Mouse (Mus musculus) lung, adult 2 months (tissue): ENCODE results near the gene Tmem88b.
A peak's percentile ranks its signal among the peaks of the same experiment; 100 is the strongest.

Source experiments
- CTCF ChIP-seq: fragments of 200-500 bp; IDR thresholded peaks from 2 replicates; pipeline ENCODE4 v1.5.1; 2011; ENCODE audit warnings: mild to moderate bottlenecking, low read length, control low read depth; ENCODE audit not compliant: insufficient read depth
- POLR2A ChIP-seq: fragments of 200-500 bp; IDR thresholded peaks from 2 replicates; pipeline ENCODE4 v1.6.1; 2011; ENCODE audit warnings: low read depth, mild to moderate bottlenecking, control low read depth, low read length, borderline replicate concordance; ENCODE audit errors: extremely low read depth

DNA sequence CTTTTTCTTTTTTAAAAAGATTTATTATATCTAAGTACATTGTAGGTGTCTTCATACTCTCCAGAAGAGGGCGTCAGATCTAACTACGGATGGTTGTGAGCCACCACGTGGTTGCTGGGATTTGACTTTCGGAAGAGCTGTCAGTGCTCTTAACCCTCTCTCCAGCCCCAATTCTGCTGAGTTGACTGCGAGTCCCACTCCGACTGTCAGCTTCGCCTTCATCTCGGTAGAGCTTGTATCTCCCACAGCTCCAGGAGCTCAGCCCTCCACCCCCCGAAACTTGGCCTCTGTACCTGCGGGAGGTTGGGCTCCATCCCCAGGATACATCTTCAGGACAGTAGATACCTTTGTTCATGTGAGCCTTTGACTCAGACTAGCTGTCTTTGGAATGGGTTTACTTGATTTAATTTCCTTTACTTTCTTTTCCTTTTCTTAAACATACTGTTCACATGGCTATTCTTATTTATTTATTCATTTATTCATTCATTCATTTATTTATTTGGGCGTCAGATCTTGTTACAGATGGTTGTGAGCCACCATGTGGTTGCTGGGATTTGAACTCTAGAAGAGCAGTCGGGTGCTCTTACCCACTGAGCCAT is 17.2 kb upstream of the Tmem88b start, which contains the start of gene Mrpl20:
- TF ChIP-seq CTCF = 0 out of 2 replicates have a peak, but pooled peaks have one; percentile 9
- TF ChIP-seq POLR2A = no peak
